Mouse (Mus musculus): ENCODE results near the gene Atp2a3. TPM values are rescaled to one million over a fixed set of nuclear protein-coding genes. Genes with fewer than 3 reads are reported as not detected.

The Atp2a3 gene
- polyA plus RNA-seq, 1 experiment from 2014 or later, result 0.40 TPM

DNA sequence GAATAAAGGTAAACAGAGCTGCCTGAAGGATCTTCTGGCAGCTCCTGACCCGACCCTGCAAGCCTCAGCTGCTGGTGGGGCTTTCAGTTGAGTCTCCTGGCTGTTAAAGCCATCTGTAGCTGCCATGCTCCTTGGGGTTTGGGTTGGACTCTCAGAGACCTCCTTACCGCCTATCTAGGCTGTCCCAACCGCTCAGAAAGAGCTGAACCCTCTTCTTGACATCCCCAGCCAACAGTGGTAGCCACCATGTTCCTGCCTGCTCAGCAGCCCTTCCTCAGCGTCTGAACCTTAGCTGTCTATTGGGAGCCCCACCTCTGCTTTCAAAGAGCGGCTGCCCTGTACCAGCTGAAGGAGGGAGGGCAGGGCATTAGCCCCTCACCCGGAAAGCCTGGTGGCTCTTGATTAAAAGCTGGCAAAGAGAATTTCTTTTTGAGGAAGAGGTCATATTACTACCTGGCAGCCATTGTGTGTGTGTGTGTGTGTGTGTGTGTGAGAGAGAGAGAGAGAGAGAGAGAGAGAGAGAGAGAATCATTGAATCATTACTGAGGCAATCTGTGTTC is 14.3 kb upstream of the Atp2a3 start:
- Histone ChIP-seq H3K4me1 (no peaks in the 10 kb centered on the region), H3K9ac (no peak overlapping the region), H3K27me3 (no peaks in the 10 kb centered on the region), H3K27ac (no peak overlapping the region), H3K4me3 (no peak overlapping the region), H3K9me3 (replicated peaks) (no peaks in the 10 kb centered on the region), H3K36me3 (ENCODE audit: poor library complexity, severe bottlenecking) (no peaks in the 10 kb centered on the region), H3K4me2 (no peak overlapping the region)
- WGBS, result 46% methylated on average over 6 of the region's 6 CpGs
- ATAC-seq, result no peak

DNA sequence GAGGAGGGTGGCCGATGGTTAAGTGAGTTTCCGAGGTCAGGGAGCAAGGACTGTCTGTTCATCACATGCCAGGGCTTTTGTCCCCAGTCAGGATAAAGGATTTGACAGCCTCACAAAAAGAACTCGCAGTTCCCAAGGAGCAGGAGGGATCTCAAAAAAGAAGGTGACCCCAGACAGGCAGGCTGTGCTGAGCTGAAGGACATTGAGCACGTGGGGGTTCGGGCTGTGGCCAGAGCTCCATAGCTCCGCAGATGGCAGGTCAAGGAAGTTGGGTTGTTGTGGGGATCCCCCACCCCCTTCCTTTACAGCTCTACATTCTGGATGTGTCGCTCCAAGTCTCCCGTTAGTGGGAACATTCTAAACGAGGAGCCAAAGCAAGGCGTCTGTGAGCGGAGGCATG is 13.1 kb upstream of the Atp2a3 start:
- Histone ChIP-seq H3K9ac (no peak overlapping the region), H3K4me3 (no peak overlapping the region), H3K9me3 (replicated peaks) (no peaks in the 10 kb centered on the region), H3K27me3 (no peaks in the 10 kb centered on the region), H3K36me3 (ENCODE audit: poor library complexity, severe bottlenecking) (no peaks in the 10 kb centered on the region), H3K4me1 (no peaks in the 10 kb centered on the region), H3K27ac (no peak overlapping the region), H3K4me2 (no peak overlapping the region)
- WGBS, result 48% methylated on average over 11 of the region's 11 CpGs
- no peak for ATAC-seq

DNA sequence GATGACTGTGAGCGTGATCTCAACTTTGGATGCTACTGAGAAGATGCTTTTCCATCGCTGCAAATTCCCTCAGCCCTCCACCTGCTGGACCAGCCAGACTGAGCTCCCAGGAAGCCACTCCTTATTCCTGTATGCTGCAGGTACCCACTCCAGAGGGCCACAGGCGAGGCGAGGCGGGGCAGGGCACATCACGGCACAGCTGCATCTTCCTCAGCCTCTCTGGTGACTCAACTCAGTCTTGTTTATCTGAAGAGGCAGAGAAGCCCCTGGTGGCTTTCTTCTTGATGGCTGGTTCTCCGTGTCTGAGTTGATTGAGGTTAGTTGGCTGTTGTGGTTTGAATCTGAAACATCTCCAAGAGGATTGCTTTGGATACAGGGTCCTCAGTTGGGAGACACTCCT is 12.7 kb upstream of the Atp2a3 start:
- Histone ChIP-seq H3K4me1 (no peaks in the 10 kb centered on the region), H3K4me2 (no peak overlapping the region), H3K4me3 (no peak overlapping the region), H3K9ac (no peak overlapping the region), H3K27me3 (no peaks in the 10 kb centered on the region), H3K36me3 (ENCODE audit: poor library complexity, severe bottlenecking) (no peaks in the 10 kb centered on the region), H3K9me3 (replicated peaks) (no peaks in the 10 kb centered on the region), H3K27ac (no peak overlapping the region)
- WGBS, result 78% methylated on average over 7 of the region's 7 CpGs
- ATAC-seq, result no peak

DNA sequence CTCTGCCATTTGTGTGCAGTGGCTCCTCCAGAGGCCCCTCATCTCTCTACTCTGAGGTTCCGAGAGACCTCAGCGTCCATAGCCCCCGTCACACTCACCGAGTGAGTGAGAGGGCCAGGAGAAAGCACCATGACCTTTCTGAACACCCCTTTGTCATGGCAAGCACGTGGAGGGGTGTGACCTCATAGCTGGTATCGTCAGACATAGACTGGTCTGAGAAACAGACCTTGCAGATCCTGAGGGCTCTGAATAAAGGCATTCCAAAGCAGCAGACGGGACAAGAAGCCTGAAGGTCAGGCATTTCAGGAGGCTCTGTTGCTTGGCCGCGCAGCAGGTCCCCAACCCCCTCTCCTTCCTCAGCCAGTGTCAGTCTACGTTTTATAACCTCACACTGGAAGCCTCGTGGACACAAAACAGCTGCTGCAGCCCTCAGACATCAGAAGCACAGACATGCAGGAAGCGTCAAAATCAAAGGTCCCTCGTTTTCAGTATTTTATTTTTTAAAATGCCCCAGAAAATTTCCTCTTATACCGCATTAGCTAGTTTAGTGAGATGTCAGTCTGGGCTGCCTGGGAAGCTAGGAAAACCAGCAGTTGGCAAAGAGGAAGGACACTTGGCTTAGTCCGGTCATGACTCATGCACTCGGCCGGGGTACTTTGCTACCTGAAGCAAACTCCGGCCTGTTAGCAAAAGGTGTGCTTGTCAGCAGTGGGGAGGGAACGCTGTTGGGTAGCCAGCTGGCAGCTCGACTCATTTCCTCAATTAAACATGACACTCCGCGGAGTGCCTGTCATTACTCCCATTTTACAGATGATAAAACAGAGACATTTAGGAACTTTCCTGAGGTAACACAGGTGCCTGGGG is 9.6 kb upstream of the Atp2a3 start:
- Histone ChIP-seq H3K36me3 (ENCODE audit: poor library complexity, severe bottlenecking) (no peaks in the 10 kb centered on the region), H3K4me1 (no peaks in the 10 kb centered on the region), H3K27me3 (no peaks in the 10 kb centered on the region), H3K9ac (no peak overlapping the region), H3K27ac (no peak overlapping the region), H3K4me3 (no peak overlapping the region), H3K9me3 (replicated peaks) (no peaks in the 10 kb centered on the region), H3K4me2 (no peak overlapping the region)
- ATAC-seq, result no peak
- WGBS, result 77% methylated on average over 22 of the region's 22 CpGs

DNA sequence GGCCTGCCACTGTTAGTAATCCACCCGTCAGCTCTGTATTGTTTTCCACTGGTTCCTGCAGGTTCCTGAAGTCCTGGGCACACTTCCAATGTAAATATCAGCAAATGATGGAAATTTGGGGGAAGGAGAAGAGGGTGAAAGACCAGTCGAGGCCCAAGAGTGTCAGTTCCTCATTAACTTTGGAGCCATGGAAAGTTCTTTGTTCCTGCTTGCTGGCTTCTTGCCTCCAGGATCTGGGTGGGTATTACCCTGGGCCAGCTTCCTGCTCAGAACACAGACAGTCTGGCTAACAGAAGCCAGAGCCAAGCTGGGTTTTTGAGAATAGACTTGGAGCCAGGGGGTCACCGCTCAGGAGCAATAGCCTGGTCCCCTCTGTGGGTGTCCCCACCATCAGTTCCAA is 8.7 kb upstream of the Atp2a3 start:
- Histone ChIP-seq H3K9ac (no peak overlapping the region), H3K4me3 (no peak overlapping the region), H3K27me3 (no peaks in the 10 kb centered on the region), H3K4me1 (no peaks in the 10 kb centered on the region), H3K27ac (no peak overlapping the region), H3K9me3 (replicated peaks) (no peaks in the 10 kb centered on the region), H3K4me2 (no peak overlapping the region), H3K36me3 (ENCODE audit: poor library complexity, severe bottlenecking) (no peaks in the 10 kb centered on the region)
- ATAC-seq, result no peak
- 63% methylated on average over 3 of the region's 3 CpGs for WGBS

DNA sequence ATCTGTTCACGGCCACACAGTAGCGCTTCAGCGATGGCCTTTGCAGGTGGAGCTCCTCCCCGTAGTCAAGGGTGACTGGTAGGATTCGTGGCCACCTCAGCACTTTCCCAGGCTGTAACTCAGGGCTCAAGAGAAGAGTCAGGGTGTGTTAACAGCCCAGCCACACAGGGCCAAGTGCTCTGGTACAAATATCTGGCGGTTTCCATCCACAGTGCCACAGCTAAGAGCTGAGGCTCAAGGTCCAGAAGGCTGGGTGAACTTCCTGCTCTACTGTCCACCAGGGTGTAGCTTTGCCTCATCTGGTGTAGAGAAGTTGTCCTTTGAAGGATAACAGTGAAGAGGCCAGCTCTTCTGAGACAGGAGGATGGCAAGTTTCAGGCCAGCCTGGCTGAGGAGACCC is 8.3 kb upstream of the Atp2a3 start:
- no peak overlapping the region for H3K27ac ChIP-seq
- H3K9ac ChIP-seq, result no peak overlapping the region
- no peak overlapping the region for H3K4me3 ChIP-seq
- H3K36me3 ChIP-seq (ENCODE audit: poor library complexity, severe bottlenecking), result no peaks in the 10 kb centered on the region
- WGBS, result 92% methylated on average over 6 of the region's 6 CpGs
- H3K27me3 ChIP-seq, result no peaks in the 10 kb centered on the region
- H3K4me2 ChIP-seq, result no peak overlapping the region
- ATAC-seq, result no peak
- no peaks in the 10 kb centered on the region for H3K4me1 ChIP-seq
- H3K9me3 ChIP-seq (replicated peaks), result no peaks in the 10 kb centered on the region

DNA sequence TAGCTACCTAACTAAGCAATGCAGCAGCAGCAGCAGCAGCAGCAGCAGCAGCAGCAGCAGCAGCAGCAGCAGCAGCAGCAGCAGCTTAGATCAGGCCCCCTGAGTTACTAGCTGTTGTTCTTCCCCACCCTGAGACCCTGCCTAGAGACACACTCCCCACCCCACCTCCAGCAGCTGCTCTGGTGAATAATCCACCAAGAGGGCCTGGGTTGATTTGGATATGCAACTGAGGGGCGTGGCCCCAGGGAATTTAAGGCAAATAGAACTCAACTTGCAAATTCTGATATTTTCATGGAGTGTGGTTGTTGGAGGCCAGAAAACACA is 7.9 kb upstream of the Atp2a3 start:
- H3K4me3 ChIP-seq, result no peak overlapping the region
- no peaks in the 10 kb centered on the region for H3K36me3 ChIP-seq (ENCODE audit: poor library complexity, severe bottlenecking)
- no peak overlapping the region for H3K4me2 ChIP-seq
- H3K27ac ChIP-seq, result no peak overlapping the region
- H3K27me3 ChIP-seq, result no peaks in the 10 kb centered on the region
- no peak overlapping the region for H3K9ac ChIP-seq
- H3K4me1 ChIP-seq, result no peaks in the 10 kb centered on the region
- no peak for ATAC-seq
- 68% methylated on average over 1 of the region's 1 CpGs for WGBS
- H3K9me3 ChIP-seq (replicated peaks), result no peaks in the 10 kb centered on the region

DNA sequence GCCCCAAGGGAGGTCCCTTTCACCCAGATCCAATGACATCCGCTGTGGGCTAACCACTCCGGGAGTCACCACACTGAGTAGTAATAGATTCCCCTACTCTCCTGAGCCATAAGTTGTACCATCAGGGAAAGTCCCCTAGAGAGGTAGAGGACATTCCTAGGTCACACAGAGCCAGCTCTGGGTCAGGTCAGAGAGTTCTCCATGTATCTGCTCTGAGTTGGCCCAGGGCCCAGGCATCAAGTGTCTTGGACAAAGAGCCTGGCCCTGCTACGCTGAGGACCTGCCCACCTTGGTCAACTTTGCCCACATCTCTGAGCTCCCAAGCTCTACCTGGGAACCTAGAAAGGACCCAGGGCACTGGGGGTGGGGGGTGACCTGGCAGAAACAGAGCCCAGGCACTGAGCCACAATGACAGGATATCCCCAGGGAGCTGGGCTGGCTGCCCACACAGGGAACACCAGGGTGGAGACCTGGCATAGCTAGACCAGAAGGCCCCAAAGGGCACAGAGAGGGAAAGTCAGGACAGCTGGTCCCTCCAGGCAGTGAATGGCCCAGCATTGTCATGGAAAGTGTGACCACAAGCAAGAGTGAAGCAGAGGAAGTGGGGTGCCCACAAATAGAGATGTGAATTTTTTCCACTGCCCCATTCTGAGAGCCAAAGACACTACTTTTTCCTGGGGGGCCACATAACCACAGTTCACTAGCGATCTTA is 7.4 kb upstream of the Atp2a3 start:
- H3K4me3 ChIP-seq, result no peak overlapping the region
- no peak overlapping the region for H3K9ac ChIP-seq
- no peak for ATAC-seq
- no peak overlapping the region for H3K27ac ChIP-seq
- H3K27me3 ChIP-seq, result no peaks in the 10 kb centered on the region; the same call in 1 of the 2 replicates
- 88% methylated on average over 4 of the region's 4 CpGs for WGBS
- H3K4me2 ChIP-seq, result no peak overlapping the region
- H3K9me3 ChIP-seq (replicated peaks), result no peaks in the 10 kb centered on the region
- H3K36me3 ChIP-seq (ENCODE audit: poor library complexity, severe bottlenecking), result no peaks in the 10 kb centered on the region
- no peaks in the 10 kb centered on the region for H3K4me1 ChIP-seq

DNA sequence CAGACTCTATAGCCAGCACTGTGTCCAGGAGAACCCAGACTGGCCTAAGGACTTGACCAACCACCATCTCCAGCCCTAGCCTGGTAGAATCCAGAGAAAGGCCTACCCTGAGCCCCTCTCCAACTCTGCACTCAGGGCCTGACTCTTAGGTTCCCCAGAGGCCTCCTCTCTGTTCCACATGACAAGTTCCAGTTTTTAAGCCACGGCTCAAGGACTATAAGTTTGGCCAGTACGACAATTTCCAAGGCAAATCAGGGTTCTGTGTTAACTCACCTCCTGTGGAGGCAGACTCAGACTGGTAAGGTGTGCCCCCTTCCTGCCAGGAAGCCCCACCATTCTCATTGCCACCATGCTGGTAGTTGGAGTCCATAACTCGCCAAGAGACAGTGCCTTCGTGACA is 6.8 kb upstream of the Atp2a3 start:
- Histone ChIP-seq H3K4me3 (no peak overlapping the region), H3K27ac (no peak overlapping the region), H3K27me3 (peaks cover 5% of the 10 kb centered on the region), H3K36me3 (ENCODE audit: poor library complexity, severe bottlenecking) (no peaks in the 10 kb centered on the region), H3K4me1 (no peaks in the 10 kb centered on the region), H3K9ac (no peak overlapping the region), H3K9me3 (replicated peaks) (no peaks in the 10 kb centered on the region), H3K4me2 (no peak overlapping the region)
- 84% methylated on average over 4 of the region's 4 CpGs for WGBS
- ATAC-seq, result no peak

DNA sequence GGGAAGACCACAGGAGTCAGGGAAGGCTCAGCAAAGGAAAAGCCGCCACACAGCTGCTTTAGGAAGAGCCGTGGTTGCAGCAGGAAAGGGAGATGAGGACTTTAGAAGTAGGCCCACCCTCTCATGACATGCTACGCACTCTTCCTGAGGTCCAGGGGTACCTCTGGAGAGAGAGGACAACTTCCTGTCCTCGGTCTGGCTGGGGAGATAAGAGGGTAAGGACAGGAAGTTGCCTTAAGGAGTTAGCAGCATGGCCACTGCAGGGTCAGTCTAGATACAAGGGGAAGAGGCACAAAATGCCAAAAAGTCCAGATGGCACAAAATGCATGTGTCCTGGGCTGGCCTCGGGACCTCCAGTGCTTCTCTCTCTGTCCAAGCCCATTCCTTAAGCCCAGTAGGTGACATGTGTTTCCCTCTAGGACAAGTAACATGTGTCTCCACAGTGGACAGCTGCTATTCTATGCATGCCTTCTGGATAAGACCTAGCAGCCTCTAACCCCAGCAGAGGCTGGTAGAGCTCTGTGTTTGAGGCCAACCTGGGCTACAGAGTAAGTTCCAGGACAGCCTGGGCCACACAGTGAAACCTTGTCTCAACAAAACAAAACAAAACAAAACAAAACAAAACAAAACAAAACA is 5.5 kb upstream of the Atp2a3 start:
- no peaks in the 10 kb centered on the region for H3K4me1 ChIP-seq
- peaks cover 17% of the 10 kb centered on the region for H3K27me3 ChIP-seq
- no peaks in the 10 kb centered on the region for H3K9me3 ChIP-seq (replicated peaks)
- H3K36me3 ChIP-seq (ENCODE audit: poor library complexity, severe bottlenecking), result no peaks in the 10 kb centered on the region
- H3K27ac ChIP-seq, result no peak overlapping the region
- ATAC-seq, result no peak
- no peak overlapping the region for H3K9ac ChIP-seq
- no peak overlapping the region for H3K4me2 ChIP-seq
- no peak overlapping the region for H3K4me3 ChIP-seq
- 76% methylated on average over 5 of the region's 5 CpGs for WGBS

DNA sequence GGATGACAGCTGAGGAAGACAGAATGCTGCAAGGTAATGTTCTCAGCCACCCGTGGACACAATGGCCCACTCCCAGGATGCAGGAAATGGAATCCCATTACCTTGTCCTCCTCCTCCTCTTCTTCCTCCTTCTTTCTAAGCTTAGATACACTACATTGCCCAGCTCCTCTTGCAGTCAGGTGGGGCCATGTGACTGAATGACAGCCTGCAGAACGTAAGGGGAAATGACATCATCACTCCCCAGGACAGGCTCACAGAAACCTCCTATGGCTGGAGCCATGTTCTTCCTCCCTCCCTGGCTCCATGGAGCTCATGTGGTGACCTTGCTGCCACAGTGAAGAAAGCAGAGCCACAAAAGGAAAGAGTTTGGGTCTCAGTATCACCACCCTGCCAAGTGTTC is 3.7 kb upstream of the Atp2a3 start:
- H3K27ac ChIP-seq, result no peak overlapping the region
- H3K9ac ChIP-seq, result no peak overlapping the region
- no peaks in the 10 kb centered on the region for H3K36me3 ChIP-seq (ENCODE audit: poor library complexity, severe bottlenecking)
- H3K4me1 ChIP-seq, result peaks cover 9% of the 10 kb centered on the region
- ATAC-seq, result no peak
- WGBS, result 63% methylated on average over 2 of the region's 2 CpGs
- no peak overlapping the region for H3K4me2 ChIP-seq
- no peaks in the 10 kb centered on the region for H3K9me3 ChIP-seq (replicated peaks)
- H3K4me3 ChIP-seq, result no peak overlapping the region
- peaks cover 36% of the 10 kb centered on the region for H3K27me3 ChIP-seq

DNA sequence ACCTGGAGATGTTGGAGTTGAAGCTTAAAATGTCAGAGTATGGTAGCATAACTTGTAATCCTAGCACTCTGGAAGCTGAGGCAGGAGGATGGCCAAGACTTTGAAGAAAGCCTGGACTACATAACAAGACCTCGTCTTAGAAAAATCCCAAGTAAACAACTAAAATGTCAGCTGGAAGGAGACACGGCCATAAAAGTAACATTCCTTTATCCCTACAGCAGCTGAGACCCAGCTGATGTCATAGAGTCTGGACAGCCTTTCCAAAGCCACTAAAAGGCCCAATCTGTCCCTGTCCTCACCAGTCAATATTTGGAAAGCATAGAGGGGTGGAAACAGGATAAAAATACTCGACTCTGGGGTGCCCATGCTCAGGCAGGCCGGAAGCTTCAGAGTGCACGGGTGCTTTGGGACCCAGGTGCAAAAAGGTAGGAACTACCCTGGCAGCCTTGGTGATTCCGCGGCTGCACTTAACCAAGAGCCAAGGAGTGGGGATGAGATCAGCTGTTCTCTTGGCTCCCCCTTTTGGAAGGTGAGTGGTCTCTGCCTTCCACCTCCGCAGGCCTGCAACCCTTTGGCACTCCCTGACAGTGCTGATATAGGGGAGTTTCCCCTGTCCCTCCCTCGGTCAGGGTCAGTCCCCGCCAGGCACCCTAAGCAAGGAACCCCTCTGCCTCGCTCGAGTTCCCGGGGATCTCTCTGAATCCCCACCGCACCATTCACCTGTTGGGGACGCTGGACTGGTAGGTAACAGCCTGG is 867 bp upstream of the Atp2a3 start:
- Histone ChIP-seq H3K4me3 (no peak overlapping the region), H3K9me3 (replicated peaks) (no peaks in the 10 kb centered on the region), H3K4me2 (no peak overlapping the region), H3K27ac (no peak overlapping the region), H3K27me3 (peaks cover 50% of the 10 kb centered on the region), H3K4me1 (peaks cover 9% of the 10 kb centered on the region), H3K36me3 (ENCODE audit: poor library complexity, severe bottlenecking) (no peaks in the 10 kb centered on the region), H3K9ac (no peak overlapping the region)
- 18% methylated on average over 15 of the region's 15 CpGs for WGBS
- no peak for ATAC-seq
